Mouse (Mus musculus): ENCODE data around the gene Tmem92. TPM values are rescaled to one million over a fixed set of nuclear protein-coding genes. Genes with fewer than 3 reads are reported as not detected.

Tmem92 gene
- polyA plus RNA-seq, 1 experiment from 2014 or later = not detected

- DNase-seq = peak; percentile 51
- no peaks in the 10 kb centered on the region for H3K27me3 ChIP-seq (ENCODE audit: insufficient read depth, low read length)
- H3K27ac ChIP-seq (ENCODE audit: low read depth) = no peak overlapping the region
- ATAC-seq (ENCODE audit: insufficient read depth) = no peak
- peak; percentile 52 for TF ChIP-seq CTCF (IDR thresholded peaks at IDR 0.05; ENCODE audit: low read depth)
- H3K4me2 ChIP-seq = no peak overlapping the region
- WGBS = 73% methylated on average over 1 of the region's 1 CpGs
- H3K36me3 ChIP-seq (ENCODE audit: insufficient read depth) = no peaks in the 10 kb centered on the region
- no peak overlapping the region for H3K4me3 ChIP-seq (ENCODE audit: low read depth, low read length)
- H3K9me3 ChIP-seq (ENCODE audit: low read depth, low read length) = no peaks in the 10 kb centered on the region
- H3K4me1 ChIP-seq (ENCODE audit: insufficient read depth) = no peaks in the 10 kb centered on the region
- no peak overlapping the region for H3K9ac ChIP-seq
These were observed 8.7 kb downstream of the Tmem92 start for GRCm38 (mm10) chr11:94773851-94774250.

DNA sequence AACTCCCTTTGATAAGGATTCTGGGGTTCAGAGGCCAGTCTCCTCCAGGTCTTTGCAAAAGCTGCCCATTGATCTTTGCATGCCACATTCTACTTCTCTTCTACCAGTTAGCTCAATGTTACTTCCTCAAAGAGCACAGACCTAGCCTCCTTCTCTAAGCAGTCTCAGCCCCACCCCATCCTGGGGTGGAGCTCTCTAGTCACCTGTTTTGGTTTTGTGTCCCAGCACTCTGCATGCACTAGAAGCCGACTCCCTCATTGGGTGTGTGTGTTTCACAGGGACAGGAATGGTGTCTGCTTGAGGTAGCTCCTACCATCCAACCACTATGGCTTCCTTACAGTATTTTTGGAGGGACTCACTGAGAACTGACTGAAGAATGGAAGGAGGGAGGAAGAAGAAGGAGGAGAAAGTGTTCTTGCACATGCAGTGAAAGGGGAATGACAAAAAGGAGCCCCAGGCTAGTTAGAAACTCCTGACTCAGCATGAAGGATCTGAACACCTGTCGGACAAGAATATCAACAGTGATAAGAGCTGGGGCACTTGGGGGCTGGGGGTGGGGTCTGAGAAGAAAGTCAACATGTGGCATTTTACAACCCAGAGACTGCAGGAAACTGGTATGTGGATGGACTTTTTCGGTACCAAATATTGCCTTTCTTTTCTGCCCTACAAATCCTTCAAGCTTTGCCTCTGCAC lies 10.0 kb downstream of the Tmem92 start:
- no peak overlapping the region for H3K27ac ChIP-seq (ENCODE audit: low read depth)
- 49% methylated on average over 3 of the region's 3 CpGs for WGBS
- H3K36me3 ChIP-seq (ENCODE audit: insufficient read depth) = no peaks in the 10 kb centered on the region
- no peaks in the 10 kb centered on the region for H3K9me3 ChIP-seq (ENCODE audit: low read depth, low read length)
- no peak for TF ChIP-seq CTCF (IDR thresholded peaks at IDR 0.05; ENCODE audit: low read depth)
- ATAC-seq (ENCODE audit: insufficient read depth) (no peak), DNase-seq (no peak)
- no peaks in the 10 kb centered on the region for H3K27me3 ChIP-seq (ENCODE audit: insufficient read depth, low read length)
- no peak overlapping the region for H3K4me3 ChIP-seq (ENCODE audit: low read depth, low read length)
- no peaks in the 10 kb centered on the region for H3K4me1 ChIP-seq (ENCODE audit: insufficient read depth)
- H3K9ac ChIP-seq = no peak overlapping the region
- H3K4me2 ChIP-seq = no peak overlapping the region

- Histone ChIP-seq H3K4me2 (no peak overlapping the region), H3K9ac (no peak overlapping the region), H3K36me3 (ENCODE audit: insufficient read depth) (no peaks in the 10 kb centered on the region), H3K9me3 (ENCODE audit: low read depth, low read length) (no peaks in the 10 kb centered on the region), H3K27ac (ENCODE audit: low read depth) (no peak overlapping the region), H3K4me3 (ENCODE audit: low read depth, low read length) (no peak overlapping the region), H3K4me1 (ENCODE audit: insufficient read depth) (no peaks in the 10 kb centered on the region), H3K27me3 (ENCODE audit: insufficient read depth, low read length) (no peaks in the 10 kb centered on the region)
- DNase-seq = no peak
- WGBS = 89% methylated on average over 2 of the region's 2 CpGs
- TF ChIP-seq CTCF (IDR thresholded peaks at IDR 0.05; ENCODE audit: low read depth) = no peak
- ATAC-seq (ENCODE audit: insufficient read depth) = no peak
These were observed 15.3 kb downstream of the Tmem92 start for GRCm38 (mm10) chr11:94767241-94767640.

DNA sequence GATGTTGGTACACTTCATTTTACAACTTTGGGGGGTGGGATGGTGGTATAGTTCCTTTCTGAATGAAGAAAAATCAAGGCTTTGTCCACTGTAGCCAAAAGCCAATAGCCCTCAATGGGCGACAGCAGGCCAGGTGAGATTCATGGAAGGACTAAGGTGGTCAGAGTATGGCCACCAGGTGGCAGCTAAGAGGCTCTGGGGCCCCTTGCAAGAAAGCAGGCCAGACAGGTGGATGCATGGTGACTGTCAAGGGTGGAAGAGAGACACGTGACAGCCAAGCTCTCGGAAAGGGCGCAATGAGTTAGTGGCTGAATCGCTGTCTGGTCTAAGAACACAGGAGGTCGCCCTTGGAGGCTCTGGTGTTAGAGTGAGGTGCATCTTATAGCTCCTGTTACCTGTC lies 19.7 kb downstream of the Tmem92 start:
- Histone ChIP-seq H3K27ac (ENCODE audit: low read depth) (no peak overlapping the region), H3K9ac (no peak overlapping the region), H3K36me3 (ENCODE audit: insufficient read depth) (no peaks in the 10 kb centered on the region), H3K4me3 (ENCODE audit: low read depth, low read length) (no peak overlapping the region), H3K27me3 (ENCODE audit: insufficient read depth, low read length) (no peaks in the 10 kb centered on the region), H3K4me1 (ENCODE audit: insufficient read depth) (no peaks in the 10 kb centered on the region), H3K4me2 (no peak overlapping the region), H3K9me3 (ENCODE audit: low read depth, low read length) (no peaks in the 10 kb centered on the region)
- peak; percentile 51 for TF ChIP-seq CTCF (IDR thresholded peaks at IDR 0.05; ENCODE audit: low read depth)
- WGBS = 31% methylated on average over 6 of the region's 6 CpGs
- DNase-seq (no peak), ATAC-seq (ENCODE audit: insufficient read depth) (no peak)

DNA sequence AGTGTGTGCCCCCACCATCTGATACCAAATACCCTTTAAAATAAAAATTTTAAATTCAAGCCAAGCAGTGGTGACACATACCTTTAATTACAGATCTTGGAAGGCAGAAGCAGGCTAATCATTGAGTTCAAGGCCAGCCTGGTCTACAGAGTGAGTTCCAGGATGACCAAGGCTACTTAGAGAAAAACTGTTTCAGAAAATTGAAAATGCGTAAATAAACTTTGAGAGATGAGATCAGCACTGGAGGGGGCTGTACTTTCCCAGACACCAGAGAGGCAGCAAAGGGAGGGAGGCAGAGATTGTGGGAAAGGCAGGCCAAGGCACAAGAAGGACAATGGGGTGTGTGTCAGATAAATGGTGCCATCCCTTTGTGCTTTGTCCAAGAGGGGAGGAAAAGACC lies 20.2 kb downstream of the Tmem92 start:
- DNase-seq = no peak
- TF ChIP-seq CTCF (IDR thresholded peaks at IDR 0.05; ENCODE audit: low read depth) = no peak
- no peaks in the 10 kb centered on the region for H3K4me1 ChIP-seq (ENCODE audit: insufficient read depth)
- H3K9ac ChIP-seq = no peak overlapping the region
- H3K4me2 ChIP-seq = no peak overlapping the region
- 70% methylated on average over 1 of the region's 1 CpGs for WGBS
- H3K4me3 ChIP-seq (ENCODE audit: low read depth, low read length) = no peak overlapping the region
- no peak overlapping the region for H3K27ac ChIP-seq (ENCODE audit: low read depth)
- no peaks in the 10 kb centered on the region for H3K27me3 ChIP-seq (ENCODE audit: insufficient read depth, low read length)
- ATAC-seq (ENCODE audit: insufficient read depth) = no peak
- no peaks in the 10 kb centered on the region for H3K36me3 ChIP-seq (ENCODE audit: insufficient read depth)
- no peaks in the 10 kb centered on the region for H3K9me3 ChIP-seq (ENCODE audit: low read depth, low read length)

DNA sequence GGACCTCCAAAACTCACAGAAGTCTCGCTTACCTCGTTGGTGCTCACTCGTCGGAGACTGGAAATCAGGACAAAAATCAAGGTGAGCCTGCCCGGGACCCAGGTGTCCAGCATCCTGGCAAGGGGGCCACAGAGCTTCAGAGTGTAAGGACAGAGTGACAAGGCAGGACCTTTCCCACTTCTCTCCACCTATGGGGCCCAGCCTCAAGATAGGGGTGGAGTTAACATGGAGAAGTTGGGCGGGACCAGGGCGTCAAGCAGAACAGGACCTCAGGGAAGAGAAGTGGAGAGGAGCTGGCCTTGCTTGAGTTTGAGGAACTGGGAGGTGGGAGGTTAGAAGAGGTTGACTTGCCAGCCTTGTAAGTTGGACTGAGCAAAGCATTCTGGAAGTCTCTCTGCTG lies 21.7 kb downstream of the Tmem92 start:
- Histone ChIP-seq H3K36me3 (ENCODE audit: insufficient read depth) (no peaks in the 10 kb centered on the region), H3K9ac (no peak overlapping the region), H3K4me3 (ENCODE audit: low read depth, low read length) (no peak overlapping the region), H3K27ac (ENCODE audit: low read depth) (no peak overlapping the region), H3K27me3 (ENCODE audit: insufficient read depth, low read length) (no peaks in the 10 kb centered on the region), H3K9me3 (ENCODE audit: low read depth, low read length) (no peaks in the 10 kb centered on the region), H3K4me2 (no peak overlapping the region), H3K4me1 (ENCODE audit: insufficient read depth) (no peaks in the 10 kb centered on the region)
- ATAC-seq (ENCODE audit: insufficient read depth) = no peak
- no peak for DNase-seq
- no peak for TF ChIP-seq CTCF (IDR thresholded peaks at IDR 0.05; ENCODE audit: low read depth)
- 74% methylated on average over 7 of the region's 7 CpGs for WGBS

- no peak for DNase-seq
- no peaks in the 10 kb centered on the region for H3K36me3 ChIP-seq (ENCODE audit: insufficient read depth)
- no peaks in the 10 kb centered on the region for H3K27me3 ChIP-seq (ENCODE audit: insufficient read depth, low read length)
- H3K4me2 ChIP-seq = no peak overlapping the region
- no peak for TF ChIP-seq CTCF (IDR thresholded peaks at IDR 0.05; ENCODE audit: low read depth)
- no peak overlapping the region for H3K9ac ChIP-seq
- no peaks in the 10 kb centered on the region for H3K4me1 ChIP-seq (ENCODE audit: insufficient read depth)
- no peak overlapping the region for H3K27ac ChIP-seq (ENCODE audit: low read depth)
- no peak for ATAC-seq (ENCODE audit: insufficient read depth)
- no peak overlapping the region for H3K4me3 ChIP-seq (ENCODE audit: low read depth, low read length)
- H3K9me3 ChIP-seq (ENCODE audit: low read depth, low read length) = no peaks in the 10 kb centered on the region
- WGBS = 62% methylated on average over 3 of the region's 3 CpGs
These were observed 22.1 kb downstream of the Tmem92 start for GRCm38 (mm10) chr11:94760364-94760763.

Data from lung, embryonic 14.5 days (tissue).